Mouse (Mus musculus) kidney, postnatal 25 days (tissue): Measurements from ENCODE around the gene Mrm1.

Experiments
- DNase-seq, 2 experiments: peaks; one replicate each; pipeline ENCODE4 v3.0.0; 2021; ENCODE audit warnings: mixed read lengths in 2 of 2

Gene Mrm1

GRCm38 (mm10) chr11:84813724-84814510, 5.4 kb downstream of the Mrm1 start:
- peak; percentile 64 to 78 for DNase-seq

- no peak for DNase-seq
Observed at GRCm38 (mm10) chr11:84804373-84804772, 14.9 kb downstream of the Mrm1 start.

GRCm38 (mm10) chr11:84797627-84798353, 21.5 kb downstream of the Mrm1 start:
- peak; percentile 62 to 82 for DNase-seq

GRCm38 (mm10) chr11:84797026-84797425, 22.3 kb downstream of the Mrm1 start:
- DNase-seq = no peak

- DNase-seq = peak; percentile 74 to 77
Observed at GRCm38 (mm10) chr11:84794496-84795113, 24.7 kb downstream of the Mrm1 start.

GRCm38 (mm10) chr11:84793545-84793944, 25.8 kb downstream of the Mrm1 start:
- DNase-seq = no peak

GRCm38 (mm10) chr11:84790383-84790782, 28.9 kb downstream of the Mrm1 start:
- DNase-seq = no peak

GRCm38 (mm10) chr11:84780143-84780870, 39.0 kb downstream of the Mrm1 start:
- no peak for DNase-seq

- no peak for DNase-seq
Observed at GRCm38 (mm10) chr11:84775560-84775959, 43.8 kb downstream of the Mrm1 start.

GRCm38 (mm10) chr11:84774870-84775514, 44.3 kb downstream of the Mrm1 start:
- no peak for DNase-seq

- DNase-seq = peak in 1 of 2 experiments; percentile 53
Observed at GRCm38 (mm10) chr11:84767898-84768297, 51.4 kb downstream of the Mrm1 start.

GRCm38 (mm10) chr11:84765125-84765524, 54.2 kb downstream of the Mrm1 start:
- no peak for DNase-seq

- peak; percentile 49 to 77 for DNase-seq
Observed at GRCm38 (mm10) chr11:84764527-84764961, 54.8 kb downstream of the Mrm1 start.

- DNase-seq = no peak
Observed at GRCm38 (mm10) chr11:84764116-84764515, 55.2 kb downstream of the Mrm1 start.
